Mouse (Mus musculus) liver, adult 2 months (tissue): Measurements from ENCODE around the gene Znrf1. TPM values are rescaled to one million over a fixed set of nuclear protein-coding genes. Genes with fewer than 3 reads are reported as not detected.

Experiments used
- DNase-seq: peaks from one replicate; pipeline ENCODE4 v3.0.0-alpha.2; 2011; ENCODE audit warnings: low read depth, low spot score; ENCODE audit errors: extremely low read depth
- H3K27ac ChIP-seq: fragments of 200-500 bp; replicated peaks from 2 replicates; pipeline ENCODE4 v1.5.1; 2012; ENCODE audit warnings: low read depth, mild to moderate bottlenecking, control low read depth, inconsistent platforms, low read length; ENCODE audit not compliant: insufficient read depth
- H3K27me3 ChIP-seq: fragments of 200-500 bp; 2 replicates; pipeline ENCODE4 v1.6.1; 2012; ENCODE audit warnings: mild to moderate bottlenecking, moderate library complexity, low read length, inconsistent platforms; ENCODE audit not compliant: control insufficient read depth, insufficient read depth
- H3K36me3 ChIP-seq: fragments of 200-500 bp; 2 replicates; pipeline ENCODE4 v1.6.1; 2012; ENCODE audit warnings: low read length, inconsistent platforms; ENCODE audit not compliant: control insufficient read depth, insufficient read depth
- H3K4me1 ChIP-seq: fragments of 200-500 bp; 2 replicates; pipeline ENCODE4 v1.6.1; 2011; ENCODE audit warnings: low read length; ENCODE audit not compliant: control insufficient read depth, insufficient read depth
- H3K4me3 ChIP-seq: fragments of 200-500 bp; 2 replicates; pipeline ENCODE4 v1.5.1; 2011; ENCODE audit warnings: low read depth, mild to moderate bottlenecking, control low read depth, low read length, moderate library complexity; ENCODE audit not compliant: insufficient read depth
- H3K79me2 ChIP-seq: fragments of 200-500 bp; 2 replicates; pipeline ENCODE4 v1.6.1; 2012; ENCODE audit warnings: inconsistent platforms, mild to moderate bottlenecking, low read length, moderate library complexity; ENCODE audit not compliant: control insufficient read depth, insufficient read depth
- H3K9ac ChIP-seq: fragments of 200-500 bp; 2 replicates; pipeline ENCODE4 v1.6.1; 2012; ENCODE audit warnings: low read depth, mild to moderate bottlenecking, control low read depth, inconsistent platforms, low read length
- CTCF ChIP-seq: fragments of 200-500 bp; IDR thresholded peaks from 2 replicates; pipeline ENCODE4 v1.5.1; 2011; ENCODE audit warnings: low read depth, low read length, control low read depth
- POLR2A ChIP-seq: fragments of 200-500 bp; IDR thresholded peaks from 2 replicates; pipeline ENCODE4 v1.6.1; 2011; ENCODE audit warnings: low read length, control low read depth; ENCODE audit not compliant: insufficient read depth; ENCODE audit errors: extremely low read depth
- WGBS: fragments of 180-500 bp; shearing (Covaris S2); methylation state at CpG from one replicate; pipeline ENCODE4 v1.1.7; 2018; 5-methylcytosine and 5-hydroxymethylcytosine counted together
- polyA plus RNA-seq: library from polyadenylated mRNA; depleted of rRNA; stranded (reverse); fragments of >200 nt; gene quantifications from 2 replicates; pipeline ENCODE4 v1.2.3, GENCODE M21; 2012
- total RNA-seq: library from RNA; depleted of rRNA; stranded (reverse); fragments of >200 nt; gene quantifications from 2 replicates; pipeline ENCODE4 v1.2.3, GENCODE M21; 2014

The Znrf1 gene
- total and polyA plus RNA-seq, 2 experiments = 13.8 to 44.3 TPM

DNA sequence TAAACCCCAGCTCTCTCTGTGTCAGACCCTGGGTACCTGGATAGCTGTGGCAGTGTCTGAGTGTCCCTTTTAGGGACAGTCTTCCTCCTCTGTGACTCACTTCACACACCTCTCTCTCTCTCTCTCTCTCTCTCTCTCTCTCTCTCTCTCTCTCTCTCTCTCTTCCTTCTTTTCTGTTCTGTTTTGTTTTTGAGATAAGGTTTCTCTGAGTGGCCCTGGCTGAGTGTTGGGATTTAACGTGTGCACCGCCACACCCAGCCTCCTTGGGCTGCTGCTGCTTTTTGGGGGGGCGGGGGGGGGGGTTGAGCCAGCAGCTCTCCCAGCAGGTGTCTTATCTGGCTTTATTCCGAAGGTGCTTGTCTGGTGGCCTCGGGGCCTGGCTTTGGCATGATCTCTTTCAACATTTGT lies 29.9 kb downstream of the Znrf1 start:
- Histone ChIP-seq H3K79me2 (peaks cover 49% of the 10 kb centered on the region; the same call in 1 of the 2 replicates), H3K27ac (no peak overlapping the region), H3K4me1 (peaks cover 5% of the 10 kb centered on the region), H3K9ac (no peak overlapping the region), H3K27me3 (no peaks in the 10 kb centered on the region), H3K4me3 (no peak overlapping the region), H3K36me3 (no peaks in the 10 kb centered on the region)
- TF ChIP-seq CTCF = no peak
- TF ChIP-seq POLR2A = no peak
- WGBS = 66% methylated on average over 5 of the region's 5 CpGs
- no peak for DNase-seq

DNA sequence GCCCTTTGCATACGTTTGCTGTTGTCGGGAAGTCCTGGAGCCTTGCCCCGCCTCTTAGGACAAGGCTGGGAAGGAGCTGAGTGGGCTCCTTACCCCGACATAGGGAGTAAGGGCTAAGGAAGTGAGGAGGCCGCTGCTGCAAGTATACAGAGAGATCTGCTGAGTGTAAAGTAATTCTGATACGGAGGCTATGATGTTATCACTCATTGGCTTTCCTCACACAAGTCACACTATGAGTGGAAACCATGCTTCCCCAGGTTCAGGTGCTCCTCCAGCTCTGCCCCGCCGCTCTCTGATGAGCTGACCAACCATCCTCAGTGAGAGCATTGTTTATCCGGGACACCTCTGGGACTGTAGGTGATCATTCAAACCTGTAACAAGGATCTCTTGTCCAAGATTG lies 30.4 kb downstream of the Znrf1 start:
- peaks cover 46% of the 10 kb centered on the region; the same call in 1 of the 2 replicates for H3K79me2 ChIP-seq
- H3K27ac ChIP-seq = no peak overlapping the region
- H3K36me3 ChIP-seq = no peaks in the 10 kb centered on the region
- no peak for TF ChIP-seq POLR2A
- no peak for TF ChIP-seq CTCF
- 74% methylated on average over 9 of the region's 9 CpGs for WGBS
- H3K4me3 ChIP-seq = no peak overlapping the region
- H3K4me1 ChIP-seq = peaks cover 5% of the 10 kb centered on the region
- no peak overlapping the region for H3K9ac ChIP-seq
- no peaks in the 10 kb centered on the region for H3K27me3 ChIP-seq
- no peak for DNase-seq

DNA sequence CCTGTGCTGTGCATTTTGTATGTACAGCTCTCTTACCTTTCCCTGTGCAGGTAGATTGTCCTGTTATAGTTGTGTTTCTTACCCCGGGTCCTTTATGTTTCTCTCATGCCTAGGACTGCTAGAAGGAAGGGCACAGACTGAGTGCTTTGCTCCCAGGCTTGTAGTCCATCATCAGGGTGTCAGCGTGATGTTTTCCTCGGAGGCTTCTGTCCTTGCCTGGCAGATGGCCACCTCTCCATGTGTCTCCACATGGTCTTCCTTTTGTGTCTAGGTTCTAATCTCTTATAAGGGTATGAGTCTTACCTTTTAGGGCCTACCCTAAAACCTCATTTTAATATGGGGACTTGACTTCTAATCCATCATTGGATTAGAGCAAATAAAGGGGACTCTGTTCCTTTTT lies 31.7 kb downstream of the Znrf1 start:
- Histone ChIP-seq H3K9ac (no peak overlapping the region), H3K27me3 (no peaks in the 10 kb centered on the region), H3K79me2 (peaks cover 50% of the 10 kb centered on the region; the same call in 1 of the 2 replicates), H3K4me3 (no peak overlapping the region), H3K4me1 (peaks cover 7% of the 10 kb centered on the region), H3K36me3 (no peaks in the 10 kb centered on the region), H3K27ac (no peak overlapping the region)
- 74% methylated on average over 3 of the region's 3 CpGs for WGBS
- no peak for TF ChIP-seq CTCF
- DNase-seq = no peak

- WGBS = 85% methylated on average over 3 of the region's 3 CpGs
- no peak for TF ChIP-seq CTCF
- no peak for TF ChIP-seq POLR2A
- Histone ChIP-seq H3K36me3 (no peaks in the 10 kb centered on the region), H3K79me2 (peaks cover 53% of the 10 kb centered on the region; the same call in 1 of the 2 replicates), H3K4me3 (no peak overlapping the region), H3K27me3 (no peaks in the 10 kb centered on the region), H3K4me1 (peaks cover 8% of the 10 kb centered on the region), H3K27ac (no peak overlapping the region), H3K9ac (no peak overlapping the region)
- DNase-seq = no peak
Observed at GRCm38 (mm10) chr8:111568029-111568428, 32.1 kb downstream of the Znrf1 start.

- no peak overlapping the region for H3K9ac ChIP-seq
- H3K4me1 ChIP-seq = peaks cover 8% of the 10 kb centered on the region
- no peaks in the 10 kb centered on the region for H3K27me3 ChIP-seq
- H3K4me3 ChIP-seq = no peak overlapping the region
- DNase-seq = no peak
- H3K27ac ChIP-seq = no peak overlapping the region
- no peak for TF ChIP-seq POLR2A
- no peak for TF ChIP-seq CTCF
- peaks cover 54% of the 10 kb centered on the region for H3K79me2 ChIP-seq
- WGBS = 79% methylated on average over 4 of the region's 4 CpGs
- no peaks in the 10 kb centered on the region for H3K36me3 ChIP-seq
Observed at GRCm38 (mm10) chr8:111569926-111570325, 34.0 kb downstream of the Znrf1 start.

DNA sequence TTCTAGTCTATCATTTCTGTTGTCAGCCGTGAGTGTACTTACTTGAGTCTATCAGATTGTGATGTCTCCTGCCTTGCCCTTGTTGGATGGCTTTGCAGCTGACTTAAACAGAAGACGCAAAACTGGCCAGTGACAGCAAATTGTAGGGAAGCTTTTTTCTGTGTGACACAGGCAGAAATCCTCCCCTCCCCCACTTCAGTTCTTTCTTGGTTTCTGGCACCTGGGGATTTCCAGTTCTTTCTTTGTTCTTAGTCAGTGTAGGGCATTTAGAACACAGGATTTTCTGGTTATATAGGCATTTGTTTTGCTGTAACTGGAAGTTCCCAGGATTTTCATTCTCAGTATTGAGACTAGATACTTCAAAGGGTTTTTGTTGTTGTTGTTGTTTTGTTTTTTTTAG lies 34.5 kb downstream of the Znrf1 start:
- no peaks in the 10 kb centered on the region for H3K27me3 ChIP-seq
- no peak overlapping the region for H3K4me3 ChIP-seq
- 84% methylated on average over 2 of the region's 2 CpGs for WGBS
- H3K27ac ChIP-seq = no peak overlapping the region
- no peak for DNase-seq
- 0 out of 2 replicates have a peak, but pooled peaks cover under 1% of the 10 kb centered on the region for H3K36me3 ChIP-seq
- H3K79me2 ChIP-seq = peaks cover 50% of the 10 kb centered on the region
- H3K4me1 ChIP-seq = peaks cover 8% of the 10 kb centered on the region
- TF ChIP-seq POLR2A (no peak), CTCF (no peak)
- H3K9ac ChIP-seq = no peak overlapping the region

DNA sequence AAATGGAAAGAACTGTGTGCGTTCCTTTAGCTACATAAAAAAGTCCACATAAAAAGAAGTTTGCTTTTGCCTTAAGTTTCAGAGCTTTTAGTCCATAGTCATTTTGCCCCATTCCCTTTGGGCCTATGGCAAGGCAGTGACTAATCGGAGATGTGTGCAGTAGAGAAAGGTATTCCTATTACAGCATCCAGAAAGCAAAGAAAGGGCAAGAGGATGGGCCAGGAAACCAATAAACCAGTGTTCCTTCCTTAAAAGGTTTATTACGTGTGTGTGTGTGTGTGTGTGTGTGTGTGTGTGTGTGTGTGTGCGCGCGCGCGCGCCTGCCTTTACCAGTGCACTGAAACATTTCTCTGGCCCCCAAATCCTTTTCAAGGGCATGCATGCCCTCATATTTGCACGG lies 35.8 kb downstream of the Znrf1 start:
- H3K27me3 ChIP-seq = no peaks in the 10 kb centered on the region
- WGBS = 87% methylated on average over 10 of the region's 10 CpGs
- H3K4me1 ChIP-seq = peaks cover 8% of the 10 kb centered on the region
- no peak for TF ChIP-seq CTCF
- TF ChIP-seq POLR2A = no peak
- no peak overlapping the region for H3K9ac ChIP-seq
- no peak overlapping the region for H3K4me3 ChIP-seq
- DNase-seq = no peak
- 0 out of 2 replicates have a peak, but pooled peaks cover 2% of the 10 kb centered on the region for H3K36me3 ChIP-seq
- H3K27ac ChIP-seq = no peak overlapping the region
- H3K79me2 ChIP-seq = peaks cover 44% of the 10 kb centered on the region
